Mouse (Mus musculus): ENCODE data around the gene Serpina3k. TPM values are rescaled to one million over a fixed set of nuclear protein-coding genes. Genes with fewer than 3 reads are reported as not detected.
"Not testable (repeated sequence)": the region's sequence is repeated elsewhere in the genome, so short reads cannot be mapped to it uniquely, and the experiment has no call there.

The Serpina3k gene
- polyA plus RNA-seq (2015; fragmentation: Nextera tagmentation; extraction: Ambion mirVana) = not detected in 2 replicates

- H3K4me2 ChIP-seq (replicated peaks); H3K9me3 ChIP-seq (replicated peaks); H3K9ac ChIP-seq; H3K4me3 ChIP-seq (replicated peaks); H3K27ac ChIP-seq (replicated peaks); H3K36me3 ChIP-seq; H3K4me1 ChIP-seq; H3K27me3 ChIP-seq; ATAC-seq (ENCODE audit: insufficient number of reproducible peaks, low FRiP score, low TSS enrichment, low read depth): not testable (repeated sequence)
- 73% methylated on average over 3 of the region's 3 CpGs for WGBS
These were observed at the start of gene Serpina3k, which contains the start of gene Serpina3m for GRCm38 (mm10) chr12:104338226-104338625. Gene Serpina3k (plus strand): TSS chr12:104338486. Gene Serpina3m (plus strand): TSS chr12:104338486.

GRCm38 (mm10) chr12:104289872-104290271, 48.4 kb upstream of the Serpina3k start:
- 29% methylated on average over 4 of the region's 4 CpGs for WGBS
- no peaks in the 10 kb centered on the region for H3K4me1 ChIP-seq
- H3K27ac ChIP-seq (replicated peaks) = no peak overlapping the region
- H3K9me3 ChIP-seq (replicated peaks) = no peaks in the 10 kb centered on the region
- no peaks in the 10 kb centered on the region for H3K36me3 ChIP-seq
- no peak overlapping the region for H3K4me2 ChIP-seq (replicated peaks)
- no peak overlapping the region for H3K9ac ChIP-seq
- no peaks in the 10 kb centered on the region for H3K27me3 ChIP-seq
- no peak overlapping the region for H3K4me3 ChIP-seq (replicated peaks)
- ATAC-seq (ENCODE audit: insufficient number of reproducible peaks, low FRiP score, low TSS enrichment, low read depth) = no peak

DNA sequence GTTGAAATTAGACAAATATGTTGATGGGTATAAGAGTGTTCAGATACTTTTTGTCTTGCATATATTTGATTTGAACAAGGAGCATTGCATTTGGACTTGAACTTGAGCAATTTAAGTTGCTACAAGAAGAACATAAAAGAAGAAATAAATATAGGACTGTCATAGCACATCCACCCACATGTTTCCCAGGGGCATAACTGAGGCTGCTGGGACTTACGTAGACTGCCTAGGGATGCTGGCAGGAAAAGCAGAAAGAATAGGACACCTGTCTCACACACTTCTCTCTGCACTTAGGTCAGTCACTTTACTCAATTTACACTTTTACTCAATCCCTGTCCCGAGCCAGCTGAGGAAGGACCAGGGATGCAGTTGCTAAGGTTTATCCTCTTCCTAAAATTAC, 44.3 kb upstream of the Serpina3k start:
- Histone ChIP-seq H3K9me3 (replicated peaks) (no peaks in the 10 kb centered on the region), H3K4me2 (replicated peaks) (no peak overlapping the region), H3K9ac (no peak overlapping the region), H3K4me3 (replicated peaks) (no peak overlapping the region), H3K36me3 (no peaks in the 10 kb centered on the region), H3K27ac (replicated peaks) (no peak overlapping the region), H3K4me1 (no peaks in the 10 kb centered on the region), H3K27me3 (no peaks in the 10 kb centered on the region)
- WGBS = 79% methylated on average over 2 of the region's 2 CpGs
- ATAC-seq (ENCODE audit: insufficient number of reproducible peaks, low FRiP score, low TSS enrichment, low read depth) = no peak

- H3K9me3 ChIP-seq (replicated peaks) = no peaks in the 10 kb centered on the region
- no peak for ATAC-seq (ENCODE audit: insufficient number of reproducible peaks, low FRiP score, low TSS enrichment, low read depth)
- no peaks in the 10 kb centered on the region for H3K36me3 ChIP-seq
- H3K27ac ChIP-seq (replicated peaks) = no peak overlapping the region
- H3K4me1 ChIP-seq = no peaks in the 10 kb centered on the region
- no peak overlapping the region for H3K4me2 ChIP-seq (replicated peaks)
- 83% methylated on average over 2 of the region's 2 CpGs for WGBS
- H3K4me3 ChIP-seq (replicated peaks) = no peak overlapping the region
- H3K27me3 ChIP-seq = no peaks in the 10 kb centered on the region
- H3K9ac ChIP-seq = no peak overlapping the region
These were observed 40.2 kb upstream of the Serpina3k start for GRCm38 (mm10) chr12:104298049-104298448.

GRCm38 (mm10) chr12:104305991-104306390, 32.3 kb upstream of the Serpina3k start:
- 81% methylated on average over 4 of the region's 4 CpGs for WGBS
- no peaks in the 10 kb centered on the region for H3K36me3 ChIP-seq
- no peaks in the 10 kb centered on the region for H3K9me3 ChIP-seq (replicated peaks)
- H3K9ac ChIP-seq = no peak overlapping the region
- no peak for ATAC-seq (ENCODE audit: insufficient number of reproducible peaks, low FRiP score, low TSS enrichment, low read depth)
- H3K27me3 ChIP-seq = no peaks in the 10 kb centered on the region
- no peak overlapping the region for H3K27ac ChIP-seq (replicated peaks)
- H3K4me1 ChIP-seq = no peaks in the 10 kb centered on the region
- no peak overlapping the region for H3K4me3 ChIP-seq (replicated peaks)
- H3K4me2 ChIP-seq (replicated peaks) = no peak overlapping the region

GRCm38 (mm10) chr12:104314253-104314652, 24.0 kb upstream of the Serpina3k start, which contains the start of gene Serpina3j:
Gene Serpina3j (plus strand): TSS chr12:104314553.
- Histone ChIP-seq H3K36me3 (no peaks in the 10 kb centered on the region), H3K4me1 (no peaks in the 10 kb centered on the region), H3K4me2 (replicated peaks) (no peak within 1 kb of the TSS), H3K9me3 (replicated peaks) (no peaks in the 10 kb centered on the region), H3K4me3 (replicated peaks) (no peak within 1 kb of the TSS), H3K27me3 (no peaks in the 10 kb centered on the region), H3K9ac (no peak within 1 kb of the TSS), H3K27ac (replicated peaks) (no peak within 1 kb of the TSS)
- WGBS = 84% methylated on average over 1 of the region's 1 CpGs
- ATAC-seq (ENCODE audit: insufficient number of reproducible peaks, low FRiP score, low TSS enrichment, low read depth) = no peak

- Histone ChIP-seq H3K9me3 (replicated peaks) (no peaks in the 10 kb centered on the region), H3K27ac (replicated peaks) (no peak overlapping the region), H3K36me3 (no peaks in the 10 kb centered on the region), H3K4me3 (replicated peaks) (no peak overlapping the region), H3K4me2 (replicated peaks) (no peak overlapping the region), H3K9ac (no peak overlapping the region), H3K4me1 (no peaks in the 10 kb centered on the region), H3K27me3 (no peaks in the 10 kb centered on the region)
- no peak for ATAC-seq (ENCODE audit: insufficient number of reproducible peaks, low FRiP score, low TSS enrichment, low read depth)
- WGBS = 59% methylated on average over 1 of the region's 1 CpGs
These were observed 15.8 kb upstream of the Serpina3k start for GRCm38 (mm10) chr12:104322454-104322853.

GRCm38 (mm10) chr12:104331701-104332100, 6.6 kb upstream of the Serpina3k start:
- Histone ChIP-seq H3K9me3 (replicated peaks) (no peaks in the 10 kb centered on the region), H3K27me3 (no peaks in the 10 kb centered on the region), H3K4me1 (no peaks in the 10 kb centered on the region), H3K4me3 (replicated peaks) (no peak overlapping the region), H3K36me3 (no peaks in the 10 kb centered on the region), H3K27ac (replicated peaks) (no peak overlapping the region), H3K9ac (no peak overlapping the region), H3K4me2 (replicated peaks) (no peak overlapping the region)
- 20% methylated on average over 1 of the region's 1 CpGs for WGBS
- ATAC-seq (ENCODE audit: insufficient number of reproducible peaks, low FRiP score, low TSS enrichment, low read depth) = no peak

- not testable (repeated sequence) for ATAC-seq (ENCODE audit: insufficient number of reproducible peaks, low FRiP score, low TSS enrichment, low read depth); H3K4me3 ChIP-seq (replicated peaks); H3K4me2 ChIP-seq (replicated peaks); H3K4me1 ChIP-seq; H3K27ac ChIP-seq (replicated peaks); H3K9me3 ChIP-seq (replicated peaks); H3K27me3 ChIP-seq; H3K9ac ChIP-seq; H3K36me3 ChIP-seq
These were observed 1.4 kb upstream of the Serpina3k start for GRCm38 (mm10) chr12:104336873-104337272.

GRCm38 (mm10) chr12:104338705-104339104, 419 bp downstream of the Serpina3k start:
- no peaks in the 10 kb centered on the region for H3K36me3 ChIP-seq
- no peak overlapping the region for H3K4me2 ChIP-seq (replicated peaks)
- ATAC-seq (ENCODE audit: insufficient number of reproducible peaks, low FRiP score, low TSS enrichment, low read depth) = no peak
- no peaks in the 10 kb centered on the region for H3K27me3 ChIP-seq
- 84% methylated on average over 3 of the region's 3 CpGs for WGBS
- H3K9ac ChIP-seq = no peak overlapping the region
- H3K9me3 ChIP-seq (replicated peaks) = no peaks in the 10 kb centered on the region
- no peak overlapping the region for H3K4me3 ChIP-seq (replicated peaks)
- no peak overlapping the region for H3K27ac ChIP-seq (replicated peaks)
- H3K4me1 ChIP-seq = no peaks in the 10 kb centered on the region

DNA sequence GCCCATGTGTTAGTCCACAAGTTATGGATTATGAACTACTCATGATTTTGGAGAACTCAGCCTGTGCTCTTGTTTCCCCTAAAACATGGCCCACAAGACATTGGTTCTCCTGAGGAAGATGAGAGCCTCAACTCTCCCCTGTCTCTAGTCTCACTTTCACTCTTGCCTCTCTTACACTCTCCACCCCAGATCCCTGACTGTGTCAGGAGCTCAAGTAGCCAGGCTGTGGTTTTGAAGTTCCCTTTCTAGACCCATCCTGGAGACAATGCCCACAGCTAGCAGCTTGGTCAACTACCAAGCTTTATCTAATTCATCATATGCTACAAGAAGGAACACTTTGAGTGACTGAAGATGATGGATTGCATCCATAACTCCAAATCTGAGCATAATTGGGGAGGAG, 4.2 kb downstream of the Serpina3k start:
- not testable (repeated sequence) for H3K4me3 ChIP-seq (replicated peaks); H3K4me2 ChIP-seq (replicated peaks); H3K36me3 ChIP-seq; H3K9me3 ChIP-seq (replicated peaks); H3K9ac ChIP-seq; H3K27ac ChIP-seq (replicated peaks); ATAC-seq (ENCODE audit: insufficient number of reproducible peaks, low FRiP score, low TSS enrichment, low read depth); H3K4me1 ChIP-seq; H3K27me3 ChIP-seq

- 91% methylated on average over 2 of the region's 2 CpGs for WGBS
- Histone ChIP-seq H3K27me3 (no peaks in the 10 kb centered on the region), H3K4me1 (no peaks in the 10 kb centered on the region), H3K4me2 (replicated peaks) (no peak overlapping the region), H3K36me3 (no peaks in the 10 kb centered on the region), H3K27ac (replicated peaks) (no peak overlapping the region), H3K9me3 (replicated peaks) (no peaks in the 10 kb centered on the region), H3K9ac (no peak overlapping the region), H3K4me3 (replicated peaks) (no peak overlapping the region)
- no peak for ATAC-seq (ENCODE audit: insufficient number of reproducible peaks, low FRiP score, low TSS enrichment, low read depth)
These were observed 6.9 kb downstream of the Serpina3k start for GRCm38 (mm10) chr12:104345181-104345580.

All from embryonic facial prominence, embryonic 15.5 days (tissue).